Mouse (Mus musculus): Measurements from ENCODE around the gene Il6ra. TPM values are rescaled to one million over a fixed set of nuclear protein-coding genes. Genes with fewer than 3 reads are reported as not detected.

Il6ra gene
- polyA plus RNA-seq, 1 experiment from 2014 or later = 0.38 TPM

GRCm38 (mm10) chr3:89899511-89899908, 13.5 kb downstream of the Il6ra start:
- H3K27ac ChIP-seq = no peak overlapping the region
- no peak overlapping the region for H3K4me3 ChIP-seq
- no peaks in the 10 kb centered on the region for H3K27me3 ChIP-seq (ENCODE audit: low read depth, poor library complexity, severe bottlenecking)
- peaks cover 5% of the 10 kb centered on the region; the same call in 1 of the 2 replicates for H3K4me1 ChIP-seq
- WGBS = 75% methylated on average over 8 of the region's 8 CpGs
- no peaks in the 10 kb centered on the region for H3K36me3 ChIP-seq
- DNase-seq (ENCODE audit: low spot score) = no peak
- H3K9me3 ChIP-seq (replicated peaks) = no peaks in the 10 kb centered on the region

GRCm38 (mm10) chr3:89898870-89899510, 14.0 kb downstream of the Il6ra start:
- Histone ChIP-seq H3K27ac (no peak overlapping the region), H3K9me3 (replicated peaks) (no peaks in the 10 kb centered on the region), H3K4me3 (no peak overlapping the region), H3K4me1 (peaks cover 5% of the 10 kb centered on the region; the same call in 1 of the 2 replicates), H3K27me3 (ENCODE audit: low read depth, poor library complexity, severe bottlenecking) (no peaks in the 10 kb centered on the region), H3K36me3 (no peaks in the 10 kb centered on the region)
- WGBS = 67% methylated on average over 5 of the region's 5 CpGs
- no peak for DNase-seq (ENCODE audit: low spot score)

GRCm38 (mm10) chr3:89898011-89898410, 15.0 kb downstream of the Il6ra start:
- Histone ChIP-seq H3K9me3 (replicated peaks) (no peaks in the 10 kb centered on the region), H3K27me3 (ENCODE audit: low read depth, poor library complexity, severe bottlenecking) (no peaks in the 10 kb centered on the region), H3K4me3 (no peak overlapping the region), H3K36me3 (no peaks in the 10 kb centered on the region), H3K4me1 (peaks cover 5% of the 10 kb centered on the region; the same call in 1 of the 2 replicates), H3K27ac (no peak overlapping the region)
- 81% methylated on average over 10 of the region's 10 CpGs for WGBS
- DNase-seq (ENCODE audit: low spot score) = no peak

- Histone ChIP-seq H3K4me3 (no peak overlapping the region), H3K36me3 (no peaks in the 10 kb centered on the region), H3K9me3 (replicated peaks) (no peaks in the 10 kb centered on the region), H3K27me3 (ENCODE audit: low read depth, poor library complexity, severe bottlenecking) (no peaks in the 10 kb centered on the region), H3K4me1 (peaks cover 5% of the 10 kb centered on the region; the same call in 1 of the 2 replicates), H3K27ac (peak overlapping the region; percentile 14; the same call in 1 of the 2 replicates)
- 75% methylated on average over 8 of the region's 8 CpGs for WGBS
- DNase-seq (ENCODE audit: low spot score) = no peak
Observed at GRCm38 (mm10) chr3:89897204-89897796, 15.7 kb downstream of the Il6ra start.

- H3K9me3 ChIP-seq (replicated peaks) = no peaks in the 10 kb centered on the region
- WGBS = 24% methylated on average over 5 of the region's 5 CpGs
- H3K36me3 ChIP-seq = no peaks in the 10 kb centered on the region
- H3K4me3 ChIP-seq = no peak overlapping the region
- H3K4me1 ChIP-seq = peaks cover 5% of the 10 kb centered on the region; the same call in 1 of the 2 replicates
- H3K27ac ChIP-seq = no peak overlapping the region
- DNase-seq (ENCODE audit: low spot score) = no peak
- H3K27me3 ChIP-seq (ENCODE audit: low read depth, poor library complexity, severe bottlenecking) = no peaks in the 10 kb centered on the region
Observed at GRCm38 (mm10) chr3:89896571-89896970, 16.4 kb downstream of the Il6ra start.

GRCm38 (mm10) chr3:89892517-89893106, 20.4 kb downstream of the Il6ra start:
- no peak for DNase-seq (ENCODE audit: low spot score)
- Histone ChIP-seq H3K4me1 (peaks cover 18% of the 10 kb centered on the region), H3K27ac (no peak overlapping the region), H3K9me3 (replicated peaks) (no peaks in the 10 kb centered on the region), H3K36me3 (no peaks in the 10 kb centered on the region), H3K27me3 (ENCODE audit: low read depth, poor library complexity, severe bottlenecking) (no peaks in the 10 kb centered on the region), H3K4me3 (no peak overlapping the region)
- 85% methylated on average over 5 of the region's 5 CpGs for WGBS

- H3K4me1 ChIP-seq = peaks cover 14% of the 10 kb centered on the region
- no peaks in the 10 kb centered on the region for H3K9me3 ChIP-seq (replicated peaks)
- no peak for DNase-seq (ENCODE audit: low spot score)
- no peaks in the 10 kb centered on the region for H3K36me3 ChIP-seq
- no peak overlapping the region for H3K4me3 ChIP-seq
- H3K27ac ChIP-seq = no peak overlapping the region
- H3K27me3 ChIP-seq (ENCODE audit: low read depth, poor library complexity, severe bottlenecking) = no peaks in the 10 kb centered on the region
Observed at GRCm38 (mm10) chr3:89891696-89892095, 21.3 kb downstream of the Il6ra start.

GRCm38 (mm10) chr3:89889841-89890430, 23.1 kb downstream of the Il6ra start:
- Histone ChIP-seq H3K27ac (peak overlapping the region; percentile 63), H3K27me3 (ENCODE audit: low read depth, poor library complexity, severe bottlenecking) (no peaks in the 10 kb centered on the region), H3K9me3 (replicated peaks) (no peaks in the 10 kb centered on the region), H3K4me3 (no peak overlapping the region), H3K4me1 (peaks cover 14% of the 10 kb centered on the region), H3K36me3 (no peaks in the 10 kb centered on the region)
- WGBS = 57% methylated on average over 8 of the region's 8 CpGs
- peak; percentile 40 for DNase-seq (ENCODE audit: low spot score)

GRCm38 (mm10) chr3:89887582-89888230, 25.3 kb downstream of the Il6ra start:
- WGBS = 90% methylated on average over 7 of the region's 7 CpGs

GRCm38 (mm10) chr3:89885766-89886165, 27.2 kb downstream of the Il6ra start:
- H3K4me3 ChIP-seq = no peak overlapping the region
- no peaks in the 10 kb centered on the region for H3K27me3 ChIP-seq (ENCODE audit: low read depth, poor library complexity, severe bottlenecking)
- H3K9me3 ChIP-seq (replicated peaks) = no peaks in the 10 kb centered on the region
- DNase-seq (ENCODE audit: low spot score) = no peak
- WGBS = 94% methylated on average over 11 of the region's 11 CpGs
- H3K4me1 ChIP-seq = peaks cover 14% of the 10 kb centered on the region
- H3K27ac ChIP-seq = no peak overlapping the region
- H3K36me3 ChIP-seq = no peaks in the 10 kb centered on the region

More at GRCm38 (mm10) chr3:89887582-89888230, 25.3 kb downstream of the Il6ra start:
- no peak for DNase-seq (ENCODE audit: low spot score)
- H3K4me1 ChIP-seq = peaks cover 14% of the 10 kb centered on the region
- no peaks in the 10 kb centered on the region for H3K27me3 ChIP-seq (ENCODE audit: low read depth, poor library complexity, severe bottlenecking)
- no peak overlapping the region for H3K4me3 ChIP-seq
- no peaks in the 10 kb centered on the region for H3K36me3 ChIP-seq
- no peak overlapping the region for H3K27ac ChIP-seq
- no peaks in the 10 kb centered on the region for H3K9me3 ChIP-seq (replicated peaks)

GRCm38 (mm10) chr3:89883582-89884041, 29.4 kb downstream of the Il6ra start:
- no peak for DNase-seq (ENCODE audit: low spot score)

GRCm38 (mm10) chr3:89882556-89883181, 30.3 kb downstream of the Il6ra start:
- 79% methylated on average over 8 of the region's 8 CpGs for WGBS
- Histone ChIP-seq H3K4me3 (no peak overlapping the region), H3K9me3 (replicated peaks) (no peaks in the 10 kb centered on the region), H3K27ac (no peak overlapping the region), H3K36me3 (no peaks in the 10 kb centered on the region), H3K4me1 (no peaks in the 10 kb centered on the region), H3K27me3 (ENCODE audit: low read depth, poor library complexity, severe bottlenecking) (no peaks in the 10 kb centered on the region)
- DNase-seq (ENCODE audit: low spot score) = no peak

More at GRCm38 (mm10) chr3:89883582-89884041, 29.4 kb downstream of the Il6ra start:
- Histone ChIP-seq H3K36me3 (no peaks in the 10 kb centered on the region), H3K9me3 (replicated peaks) (no peaks in the 10 kb centered on the region), H3K4me3 (no peak overlapping the region), H3K27ac (no peak overlapping the region), H3K4me1 (no peaks in the 10 kb centered on the region), H3K27me3 (ENCODE audit: low read depth, poor library complexity, severe bottlenecking) (no peaks in the 10 kb centered on the region)
- 84% methylated on average over 4 of the region's 4 CpGs for WGBS

Measured in limb, embryonic 10.5 days (tissue).